Mouse (Mus musculus): ENCODE results near the gene Cul4b. TPM values are rescaled to one million over a fixed set of nuclear protein-coding genes. Genes with fewer than 3 reads are reported as not detected.
"Not testable (repeated sequence)": the region's sequence is repeated elsewhere in the genome, so short reads cannot be mapped to it uniquely, and the experiment has no call there.

Gene Cul4b
- polyA plus RNA-seq (2012; rRNA removed): 5.1 and 6.1 TPM in 2 replicates

DNA sequence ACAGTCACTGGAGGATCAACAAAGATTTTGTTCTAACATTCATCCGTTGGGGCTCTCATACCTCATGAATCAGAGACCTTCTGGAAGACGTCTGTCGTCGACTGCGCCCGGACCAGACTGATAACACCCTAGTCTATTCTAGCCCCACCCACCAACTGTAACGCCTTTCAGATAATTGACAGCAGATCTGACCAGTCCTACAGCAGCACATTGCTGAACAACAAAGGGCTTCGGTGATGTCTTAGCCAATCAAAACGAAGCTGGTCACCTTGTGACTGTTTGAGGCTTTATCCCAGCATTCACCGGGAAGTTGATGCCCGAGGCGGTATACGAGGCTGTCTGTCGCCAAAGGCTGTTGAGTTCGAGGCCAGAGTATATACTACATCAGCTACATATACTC is at the start of gene Cul4b:
Gene Cul4b (minus strand): TSS at position 119 of the 400 bp plus-strand sequence.
- no peak for DNase-seq (ENCODE audit: low read depth)

DNA sequence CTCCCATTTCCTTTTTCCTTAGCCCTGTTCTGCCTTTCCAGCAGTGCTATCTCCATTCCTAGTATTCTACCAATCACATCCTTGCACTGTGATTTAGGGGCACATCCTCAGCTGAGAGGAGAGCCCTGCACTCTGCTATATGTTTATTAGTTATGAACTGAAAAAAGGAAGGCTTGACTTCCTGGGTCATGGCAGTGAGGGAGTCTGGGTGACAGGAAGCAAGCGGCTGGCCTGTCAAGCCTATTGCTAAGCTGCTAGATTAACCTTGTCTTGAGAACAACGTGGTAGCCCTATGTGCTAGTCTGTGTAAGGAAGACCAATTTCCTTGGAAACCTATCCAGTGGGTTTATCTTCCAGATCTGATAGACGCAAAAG is 25.0 kb upstream of the Cul4b start:
- DNase-seq (ENCODE audit: low read depth): no peak

DNA sequence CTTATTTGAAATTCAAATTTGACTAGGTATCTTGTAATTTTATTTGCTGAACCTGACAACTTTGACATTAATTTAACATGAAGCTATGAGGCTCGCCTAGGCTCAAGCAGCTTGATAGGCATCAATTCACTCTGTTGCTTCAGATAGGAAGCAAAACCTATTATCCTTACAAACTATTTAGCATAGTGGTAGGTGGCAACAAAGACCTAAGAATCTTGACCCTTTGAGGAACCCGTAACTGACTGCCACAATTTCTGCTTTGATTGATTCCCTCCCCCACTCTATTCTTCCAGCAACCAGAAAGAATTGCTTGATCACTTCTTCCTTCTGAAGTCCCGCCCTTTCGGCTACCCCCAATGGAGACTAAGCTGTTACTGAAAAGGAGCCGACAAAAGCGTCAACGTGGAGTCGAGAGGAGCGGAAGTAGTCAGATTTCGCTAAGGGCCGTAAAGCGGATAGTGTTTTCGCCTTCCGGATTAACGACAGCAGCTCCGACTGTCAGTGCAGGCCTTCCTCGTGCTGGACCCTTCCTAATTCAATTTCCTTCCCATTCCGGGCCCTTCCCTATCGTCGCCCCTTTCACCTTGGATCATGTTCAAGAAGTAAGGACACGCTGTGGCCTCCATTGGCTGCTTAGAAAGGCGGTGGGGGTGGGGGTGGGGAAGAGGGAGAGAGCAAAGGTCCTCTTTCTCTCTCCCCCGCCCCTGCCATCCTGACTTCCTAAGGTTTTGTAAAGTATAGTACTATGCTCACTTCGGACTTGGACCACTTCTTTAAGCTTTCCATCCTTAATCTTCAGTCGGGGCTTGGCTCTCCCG is 24.4 kb upstream of the Cul4b start, which contains the start of gene Mcts1:
Gene Mcts1 (plus strand): TSS at position 402 of the 818 bp plus-strand sequence.
- DNase-seq (ENCODE audit: low read depth): peak; percentile 42

DNA sequence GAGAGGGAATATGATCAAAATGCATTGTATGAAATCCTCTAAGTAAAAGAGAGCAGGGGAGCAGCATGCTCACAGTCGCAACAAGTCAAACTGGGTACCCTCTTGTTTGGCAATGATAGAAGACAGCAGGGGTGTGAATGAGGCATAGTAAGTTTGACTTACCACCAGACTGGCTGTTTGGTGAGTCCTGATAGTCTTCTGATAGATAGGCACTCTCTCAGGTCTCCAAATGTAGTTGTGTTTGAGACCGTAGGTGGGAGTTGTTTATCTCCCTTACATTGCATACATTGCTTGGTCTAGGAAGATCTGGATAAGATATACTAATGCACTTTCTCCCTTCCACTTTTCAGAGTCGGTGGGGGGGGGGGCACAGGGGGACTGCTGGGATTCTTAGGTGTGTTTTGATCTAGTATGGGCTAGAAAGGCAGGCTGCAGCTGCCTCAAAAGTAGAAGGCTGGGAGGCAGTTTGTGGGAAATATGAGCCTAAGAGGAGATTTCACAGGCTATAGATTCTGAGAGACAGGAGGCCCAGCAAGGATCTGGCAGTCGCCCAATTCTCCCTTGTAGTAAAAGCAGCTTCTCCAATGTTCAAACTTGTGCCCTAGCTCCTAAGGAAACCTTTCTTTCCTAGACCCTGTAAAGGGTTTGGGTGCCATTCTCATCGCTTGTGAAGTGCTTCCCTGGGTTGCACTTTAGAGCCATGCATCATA is 17.3 kb upstream of the Cul4b start:
- DNase-seq (ENCODE audit: low read depth): no peak

DNA sequence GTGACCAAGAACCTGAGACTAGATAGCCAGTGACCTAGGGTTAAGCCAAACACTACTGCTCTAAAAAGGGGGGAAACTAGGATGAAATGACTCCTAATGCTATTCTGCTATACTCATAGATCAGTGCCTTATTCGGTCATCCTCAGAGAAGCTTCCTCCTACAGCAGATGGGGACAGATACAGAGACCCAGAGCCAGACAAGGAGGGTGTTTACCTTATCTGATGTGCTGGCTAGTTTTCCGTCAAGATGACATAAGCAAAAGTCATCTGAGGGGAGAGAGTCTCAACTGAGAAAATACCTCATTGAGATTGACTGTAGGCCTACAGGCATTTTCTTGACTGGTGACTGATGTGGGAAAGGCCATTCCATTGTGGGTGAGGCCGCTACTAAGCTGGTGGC is 15.8 kb upstream of the Cul4b start:
- DNase-seq (ENCODE audit: low read depth): no peak

DNA sequence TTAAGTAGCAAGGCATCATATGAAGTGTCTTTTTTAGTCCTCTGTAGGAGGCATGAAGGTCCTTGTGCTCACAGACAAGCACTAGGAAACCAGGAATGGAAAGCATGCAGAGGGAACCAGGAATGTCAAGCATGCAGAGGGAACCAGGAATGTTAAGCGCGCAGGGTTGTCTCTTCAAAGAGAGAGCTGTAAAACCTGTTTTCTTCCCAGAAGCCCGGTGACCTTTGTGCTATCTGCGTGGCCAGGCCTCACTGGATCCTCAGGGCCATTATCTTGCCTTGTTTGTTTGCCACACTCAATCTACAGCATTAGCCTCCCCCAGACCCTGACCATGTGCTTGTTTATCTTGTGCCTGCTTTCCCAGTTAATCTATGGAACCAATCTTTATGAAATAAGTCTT is 13.8 kb upstream of the Cul4b start:
- no peak for DNase-seq (ENCODE audit: low read depth)

DNA sequence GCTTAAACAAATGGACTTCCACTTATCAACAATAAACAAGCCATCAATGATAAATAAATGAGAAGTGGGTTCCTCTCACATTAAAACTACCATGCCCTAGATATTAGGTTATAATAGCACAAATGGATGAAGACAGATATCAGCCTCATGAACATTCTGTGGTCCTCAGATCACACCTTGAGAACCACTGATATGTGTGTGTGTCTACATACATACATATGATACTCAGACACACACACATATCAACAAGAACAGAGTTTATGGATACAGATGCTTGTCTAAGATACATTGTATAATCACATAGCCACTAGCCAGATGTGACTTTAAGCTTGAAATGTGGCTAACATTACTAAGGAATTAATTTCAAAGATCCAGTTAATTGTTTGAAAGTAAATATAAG is 7.3 kb upstream of the Cul4b start:
- no peak for DNase-seq (ENCODE audit: low read depth)

DNA sequence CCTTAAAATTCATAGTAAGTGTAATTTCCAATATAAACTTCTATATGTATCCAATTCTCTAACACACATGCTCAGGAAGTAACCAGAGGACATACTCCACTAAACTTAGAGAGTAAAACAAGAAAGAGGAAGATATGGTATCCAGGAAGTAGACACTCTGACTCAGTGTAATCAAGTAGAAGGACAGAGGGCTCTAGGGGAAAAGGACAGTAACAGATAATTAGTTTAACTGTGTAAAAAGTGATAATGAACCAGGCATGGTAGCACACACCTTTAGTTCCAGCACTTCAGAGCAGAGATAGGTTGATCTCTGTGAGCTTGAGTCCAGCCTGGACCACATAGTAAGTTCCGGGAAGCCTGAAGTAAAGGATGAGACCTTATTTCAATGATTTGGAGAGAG is 5.1 kb upstream of the Cul4b start:
- no peak for DNase-seq (ENCODE audit: low read depth)

DNA sequence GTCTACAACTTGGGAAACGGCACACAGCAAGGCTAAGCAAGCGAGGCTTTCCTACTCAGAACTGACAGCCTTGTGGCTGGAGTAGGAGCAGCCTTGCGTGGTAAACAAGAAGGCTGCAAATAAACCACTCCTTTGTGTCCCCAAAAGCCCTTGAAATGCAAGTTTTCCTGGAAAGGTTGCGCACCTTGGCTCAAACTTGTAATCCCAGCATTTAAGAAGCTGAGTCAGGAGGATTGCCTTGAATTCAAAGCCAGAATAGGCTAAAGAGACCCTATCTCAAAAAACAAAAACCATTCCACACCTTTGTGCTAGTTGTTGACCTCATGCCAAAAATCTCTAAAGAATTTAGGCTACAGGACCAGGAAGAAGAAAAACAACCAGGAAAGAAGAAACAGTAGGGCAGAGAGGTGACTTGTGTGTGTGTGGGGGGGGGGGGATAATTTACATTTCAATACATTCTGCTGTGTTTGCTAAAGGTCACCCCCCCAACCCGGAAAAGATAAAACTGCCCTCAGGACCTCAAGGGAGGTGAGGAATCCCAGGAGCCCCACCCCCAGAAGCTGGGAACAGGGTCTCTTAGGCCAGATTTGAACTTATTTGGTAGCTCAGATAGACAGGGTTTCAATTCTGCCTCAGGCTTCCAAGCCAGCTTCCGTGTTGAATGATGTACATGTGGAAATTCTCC is 9.3 kb downstream of the Cul4b start:
- DNase-seq (ENCODE audit: low read depth): no peak

DNA sequence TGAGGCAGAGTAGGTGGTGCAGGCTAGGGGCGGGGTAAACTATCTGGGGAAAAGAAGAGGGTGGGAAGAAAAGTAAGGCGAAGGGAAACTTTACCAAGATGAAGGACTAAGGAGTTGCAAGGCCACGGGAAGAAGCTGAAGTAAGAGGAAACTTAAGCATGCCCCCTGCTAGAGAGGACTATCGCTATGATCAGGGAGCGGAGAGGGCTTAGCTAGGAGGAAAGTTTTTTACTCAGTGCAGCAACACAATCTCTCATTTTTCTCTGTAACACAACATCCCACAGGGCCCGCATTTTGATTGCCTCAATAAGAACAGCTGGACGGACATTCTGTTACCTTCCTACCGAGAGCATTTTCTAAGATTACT is 10.8 kb downstream of the Cul4b start:
- no peak for DNase-seq (ENCODE audit: low read depth)

DNA sequence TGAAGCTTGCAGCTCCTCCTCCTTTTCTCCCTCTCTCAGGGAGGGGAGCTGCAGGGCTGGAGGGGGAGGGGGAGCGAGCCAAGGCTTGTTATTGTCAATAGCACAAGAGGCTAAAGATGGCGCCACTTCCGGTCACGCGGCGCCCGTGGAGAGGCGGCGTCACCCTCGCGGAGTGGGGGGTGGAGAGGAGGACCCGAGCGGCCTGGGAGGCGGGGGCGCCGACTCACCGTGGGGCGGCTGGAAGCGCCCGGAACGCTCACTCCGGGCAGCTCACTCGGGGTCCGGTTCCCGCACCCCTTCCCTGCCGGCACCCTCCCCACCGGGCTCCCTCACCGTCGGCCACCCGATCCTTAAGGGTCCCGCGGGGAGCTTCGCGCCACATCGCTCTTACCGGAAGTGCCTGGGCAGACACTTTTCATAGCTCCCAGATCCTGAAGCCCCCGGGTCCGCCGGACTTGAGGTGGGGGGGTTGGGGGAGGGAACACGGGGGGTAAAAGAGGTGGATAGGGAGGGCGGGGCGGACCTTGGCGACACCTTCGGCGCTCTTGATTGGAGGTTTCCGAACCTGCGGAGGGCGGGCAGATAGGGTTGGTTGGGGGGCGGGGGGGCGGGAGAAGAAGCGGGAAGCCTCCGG is 11.3 kb downstream of the Cul4b start:
- DNase-seq (ENCODE audit: low read depth): no peak

DNA sequence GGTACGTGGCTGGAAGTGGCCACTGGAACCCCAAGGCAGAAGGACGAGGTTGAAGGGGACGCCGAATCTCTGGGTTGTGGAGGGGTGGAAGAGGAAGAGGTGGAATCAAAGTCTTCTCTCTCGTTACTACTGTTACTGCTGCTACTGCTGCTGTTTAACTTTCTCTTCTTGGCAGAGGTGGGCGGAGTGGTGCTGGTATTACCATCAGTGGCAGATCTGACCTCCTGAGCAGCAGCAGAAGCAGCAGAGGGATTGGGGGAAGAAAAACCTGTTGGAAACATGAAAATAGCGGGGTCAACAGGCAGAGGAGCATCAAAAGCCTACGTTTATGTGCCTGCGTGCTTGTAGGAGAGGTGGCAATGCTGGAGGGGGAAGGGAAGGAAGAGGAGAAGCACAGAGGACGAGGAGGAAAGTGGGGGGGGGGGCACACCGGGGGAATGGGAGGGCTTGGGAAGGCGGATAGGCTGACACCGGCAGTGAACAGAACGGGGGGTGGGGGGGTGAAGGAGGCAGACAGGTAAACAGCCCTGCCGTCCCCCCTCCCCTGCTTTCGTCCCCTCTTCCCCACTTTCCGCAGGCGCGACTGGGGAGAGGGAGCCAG is 12.0 kb downstream of the Cul4b start:
- DNase-seq (ENCODE audit: low read depth): no peak

DNA sequence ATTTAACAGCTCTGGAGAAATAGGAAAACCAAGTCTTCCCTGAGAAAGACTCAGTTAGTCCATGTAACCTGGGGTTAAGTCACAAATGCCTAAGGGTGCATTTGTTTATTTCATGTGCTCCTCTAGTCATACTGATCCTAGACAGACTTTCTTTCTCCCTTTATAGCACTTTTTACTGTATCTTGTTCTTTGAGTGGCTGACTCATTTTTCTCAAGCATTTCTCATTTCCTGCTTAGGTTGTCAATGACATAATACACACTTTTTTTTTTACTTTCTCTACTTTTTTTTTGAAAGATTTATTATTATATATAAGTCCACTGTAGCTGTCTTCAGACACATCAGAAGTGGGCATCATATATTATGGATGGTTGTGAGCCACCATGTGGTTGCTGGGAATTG is 22.7 kb downstream of the Cul4b start:
- DNase-seq (ENCODE audit: low read depth): no peak

DNA sequence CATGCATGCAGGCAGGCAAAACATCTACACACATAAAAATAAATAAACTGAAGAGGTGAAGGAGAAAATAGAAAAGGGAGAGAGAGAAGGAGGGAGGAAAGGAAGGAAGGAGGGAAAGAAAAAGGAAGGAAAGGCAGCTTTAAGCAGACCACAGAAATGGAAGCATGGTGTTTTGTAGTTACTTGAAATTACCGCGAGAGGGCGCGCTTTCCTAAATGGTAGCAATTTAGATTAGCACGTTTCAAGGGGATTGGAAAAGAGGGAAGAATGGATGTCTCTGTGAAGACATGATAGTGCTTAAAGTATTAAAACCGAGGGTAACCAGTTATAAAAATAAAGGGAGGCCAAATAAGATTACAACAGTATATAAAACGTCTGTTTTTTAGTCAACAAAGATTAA is 61.4 kb downstream of the Cul4b start:
- no peak for DNase-seq (ENCODE audit: low read depth)

DNA sequence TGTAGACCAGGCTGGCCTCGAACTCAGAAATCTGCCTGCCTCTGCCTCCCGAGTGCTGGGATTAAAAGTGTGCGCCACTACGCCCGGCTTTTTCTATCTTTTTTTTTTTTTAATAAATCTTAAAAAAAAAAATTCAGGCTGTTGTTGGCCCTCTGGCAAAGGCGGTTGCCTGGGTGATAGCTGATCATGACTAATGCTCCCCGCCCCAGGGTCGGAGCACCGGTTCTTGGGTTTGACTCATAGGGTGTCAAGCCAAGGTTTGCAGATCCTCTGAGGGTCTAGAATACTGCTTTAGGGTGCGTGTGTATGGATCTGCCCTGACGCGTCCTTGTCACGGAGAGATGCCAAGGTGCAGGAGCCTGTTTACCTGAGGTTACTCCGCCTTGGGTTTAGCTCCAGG is 71.2 kb downstream of the Cul4b start:
- DNase-seq (ENCODE audit: low read depth): no peak

DNA sequence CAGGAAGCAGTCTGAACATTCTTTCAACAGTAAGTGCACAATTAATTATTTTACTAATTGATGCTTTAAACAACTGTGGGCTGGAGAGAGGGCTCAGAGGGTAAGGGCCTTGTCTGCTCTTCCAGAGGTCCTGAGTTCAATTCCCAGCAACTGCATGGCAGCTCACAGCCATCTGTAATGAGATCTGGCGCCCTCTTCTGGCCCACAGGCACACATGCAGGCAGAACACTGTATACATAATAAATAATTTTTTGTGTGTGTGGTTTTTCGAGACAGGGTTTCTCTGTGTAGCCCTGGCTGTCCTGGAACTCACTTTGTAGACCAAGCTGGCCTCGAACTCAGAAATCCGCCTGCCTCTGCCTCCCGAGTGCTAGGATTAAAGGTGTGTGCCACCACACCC is 73.8 kb downstream of the Cul4b start:
- DNase-seq (ENCODE audit: low read depth): not testable (repeated sequence)

DNA sequence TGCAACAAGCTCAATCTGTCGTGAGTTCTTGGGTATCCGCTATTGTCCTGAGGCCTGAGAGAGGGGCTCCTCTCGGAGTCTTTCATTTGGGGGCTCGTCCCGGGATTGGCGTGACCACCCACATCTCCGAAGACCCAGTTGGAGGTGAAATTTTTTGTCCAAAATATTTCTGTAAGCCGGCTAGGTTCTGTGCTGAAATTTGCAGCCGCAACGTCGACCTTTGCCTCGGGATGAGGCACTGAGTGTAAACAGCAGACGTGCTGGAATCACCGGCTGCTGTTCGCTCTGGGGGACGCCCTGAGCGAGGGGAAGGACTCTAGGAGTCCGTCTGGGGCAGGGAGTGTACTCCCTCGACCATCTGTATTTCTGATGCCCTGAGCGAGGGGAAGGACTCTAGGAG is 90.5 kb downstream of the Cul4b start:
- DNase-seq (ENCODE audit: low read depth): not testable (repeated sequence)

Other genes starting within 250 kb of the Cul4b start
- gene Lamp2, start 119.7 kb downstream of the Cul4b start, polyA plus RNA-seq (2012; rRNA removed): 148 and 153 TPM in 2 replicates
- gene Mcts1, start 24.4 kb upstream of the Cul4b start, polyA plus RNA-seq (2012; rRNA removed): 15.2 and 18.9 TPM in 2 replicates
- gene C1galt1c1, start 58.9 kb upstream of the Cul4b start, polyA plus RNA-seq (2012; rRNA removed): 13.6 and 15.0 TPM in 2 replicates
- gene 6030498E09Rik, start 196.5 kb upstream of the Cul4b start, polyA plus RNA-seq (2012; rRNA removed): not detected in 2 replicates